Mouse (Mus musculus): Measurements from ENCODE around the gene Bag5.
"Not testable (repeated sequence)": the region's sequence is repeated elsewhere in the genome, so short reads cannot be mapped to it uniquely, and the experiment has no call there.

The Bag5 gene

GRCm38 (mm10) chr12:111736676-111737075, 23.6 kb upstream of the Bag5 start:
- in situ Hi-C loops (cut with MboI, MseI): not testable (repeated sequence)

DNA sequence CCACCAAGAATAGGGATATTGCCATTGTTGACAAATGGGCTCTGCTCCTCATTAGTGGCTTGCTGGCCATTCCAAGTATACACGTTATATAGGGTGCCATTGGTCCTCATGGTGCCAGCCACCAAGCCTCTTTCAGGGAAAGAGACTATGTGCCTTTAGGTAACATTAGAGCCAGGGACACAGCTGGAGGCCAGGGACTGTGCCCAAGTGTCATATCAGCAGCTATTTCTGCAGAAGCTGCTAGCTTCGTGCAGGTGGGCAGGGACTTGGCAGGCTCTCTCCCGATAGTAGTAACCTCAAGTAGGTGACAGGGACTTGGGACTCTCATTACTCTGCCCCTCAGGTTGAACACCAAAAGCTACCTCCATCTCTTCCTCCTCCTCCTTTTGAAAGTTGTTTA, 21.9 kb upstream of the Bag5 start:
- in situ Hi-C loops (cut with MboI, MseI): loop anchor here (5.0 kb wide), 1 partner anchor 68 kb away; no protein-coding TSS in a partner anchor

- in situ Hi-C loops (cut with MboI, MseI): loop anchor here (5.0 kb wide), 1 partner anchor 66 kb away; no protein-coding TSS in a partner anchor
Measured at GRCm38 (mm10) chr12:111732921-111733320, 19.9 kb upstream of the Bag5 start.

GRCm38 (mm10) chr12:111731822-111732807, 19.1 kb upstream of the Bag5 start:
- in situ Hi-C loops (cut with MboI, MseI): loop anchor here (5.0 kb wide), 1 partner anchor 65 kb away; no protein-coding TSS in a partner anchor

DNA sequence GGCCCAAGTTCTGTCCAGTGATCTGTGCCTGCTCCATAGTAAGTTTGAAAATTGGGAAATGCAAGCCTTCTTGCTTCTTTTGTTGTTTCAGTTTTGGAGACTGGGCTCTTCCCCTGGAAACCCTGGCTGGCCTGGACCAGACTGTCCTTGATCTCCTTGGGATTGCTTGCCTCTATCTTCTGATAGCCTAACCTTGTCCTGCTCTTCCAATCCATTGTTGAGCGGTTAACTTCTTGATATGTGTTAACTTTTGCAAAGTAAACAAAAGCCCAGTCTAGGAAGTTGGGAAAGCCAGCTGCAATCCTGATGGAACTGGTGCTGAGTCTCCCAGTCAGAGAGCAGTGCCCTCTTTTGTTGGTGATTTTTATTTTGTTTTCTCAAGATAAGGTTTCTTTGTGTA, 14.9 kb upstream of the Bag5 start:
- in situ Hi-C loops (cut with MboI, MseI): no loop called here

DNA sequence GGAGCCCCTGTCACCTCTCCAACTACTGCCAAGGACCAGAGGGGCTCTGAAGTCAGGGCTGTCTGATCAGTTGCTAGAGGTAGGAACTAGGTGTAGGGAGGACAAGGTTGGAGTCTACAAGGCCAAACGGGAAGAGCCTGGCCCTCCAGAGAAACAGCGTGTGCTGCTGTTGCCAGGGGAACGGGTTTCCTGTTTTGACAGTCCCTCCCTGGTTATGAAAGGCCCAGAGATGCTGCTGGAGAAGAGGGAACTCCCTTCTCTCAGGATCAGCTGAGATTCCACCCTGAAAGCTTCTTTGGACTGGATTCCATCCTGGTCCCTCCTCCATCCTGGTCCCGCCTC, 13.0 kb upstream of the Bag5 start:
- in situ Hi-C loops (cut with MboI, MseI): no loop called here

GRCm38 (mm10) chr12:111725338-111726121, 12.5 kb upstream of the Bag5 start:
- in situ Hi-C loops (cut with MboI, MseI): no loop called here

DNA sequence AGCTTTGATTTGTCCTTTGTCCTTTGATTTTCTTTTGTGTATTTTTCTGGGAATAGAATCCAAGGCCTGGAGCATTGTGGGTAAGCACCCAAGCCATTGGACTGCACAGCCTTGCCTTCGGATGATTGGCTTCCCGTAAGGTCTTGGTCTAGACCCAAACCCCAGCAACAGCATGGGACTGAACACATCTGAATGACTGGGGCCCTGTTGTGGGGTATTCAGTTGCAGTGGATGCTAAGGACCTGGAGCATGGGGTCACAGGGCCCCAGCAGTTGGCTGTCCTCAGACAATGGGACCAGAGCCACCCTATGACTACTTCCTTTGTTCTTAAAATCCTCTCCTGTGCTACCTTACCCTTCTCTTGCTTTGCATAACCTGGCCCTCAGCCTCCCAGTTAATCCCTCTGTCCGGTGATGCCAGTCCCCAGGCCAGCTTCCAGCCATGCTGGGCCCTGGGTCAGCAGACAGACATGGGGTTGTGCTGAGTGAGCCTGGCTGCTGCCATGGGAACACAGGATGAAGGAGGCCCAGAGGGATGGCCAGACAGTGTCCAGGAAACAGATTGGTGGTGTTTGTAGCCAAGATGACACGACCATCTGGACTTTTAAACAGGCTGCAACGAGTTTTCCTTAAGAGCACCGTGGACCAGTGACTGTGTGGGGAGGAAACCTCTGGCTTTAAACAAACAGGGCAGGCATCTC, 11.7 kb upstream of the Bag5 start:
- in situ Hi-C loops (cut with MboI, MseI): no loop called here

GRCm38 (mm10) chr12:111722654-111723053, 9.6 kb upstream of the Bag5 start:
- in situ Hi-C loops (cut with MboI, MseI): no loop called here

DNA sequence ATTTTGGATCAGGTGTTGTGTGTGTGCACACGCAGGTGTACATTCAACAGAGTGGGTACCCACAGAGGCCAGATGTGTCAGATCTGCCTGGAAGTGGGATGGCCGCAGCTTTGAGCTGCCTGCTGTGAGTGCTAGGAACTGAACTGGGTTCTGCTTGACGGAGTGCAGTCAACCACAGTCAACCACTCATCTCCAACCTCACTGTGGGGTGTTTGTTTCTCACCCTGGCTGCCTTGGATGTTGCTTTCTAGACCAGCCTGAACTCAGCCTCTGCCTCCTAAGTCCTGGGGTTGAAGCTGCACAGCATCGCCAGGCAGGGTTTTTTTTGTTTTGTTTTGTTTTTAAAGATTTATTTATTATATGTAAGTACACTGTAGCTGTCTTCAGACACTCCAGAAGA, 7.2 kb upstream of the Bag5 start:
- in situ Hi-C loops (cut with MboI, MseI): no loop called here

DNA sequence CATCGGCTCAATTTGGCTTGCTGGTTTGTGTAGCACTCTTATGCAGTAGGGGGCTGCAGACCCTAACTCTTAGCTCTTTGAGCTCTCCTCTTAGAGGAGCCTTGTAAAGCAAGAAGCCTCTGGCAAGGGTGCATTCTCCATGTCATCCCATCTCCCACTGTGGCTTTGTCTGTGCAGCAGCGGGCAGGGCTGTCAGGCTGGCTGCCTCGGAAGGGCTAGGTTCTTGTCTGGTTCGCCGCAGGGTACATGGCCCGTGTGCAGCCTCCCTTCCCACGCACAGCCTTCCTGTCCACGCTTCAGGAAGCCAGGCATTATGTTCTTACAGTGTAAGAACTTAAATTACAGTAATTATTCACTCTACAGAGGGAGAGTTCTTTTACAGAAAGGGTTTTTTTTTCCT, 5.6 kb upstream of the Bag5 start:
- in situ Hi-C loops (cut with MboI, MseI): no loop called here

- in situ Hi-C loops (cut with MboI, MseI): no loop called here
Measured at GRCm38 (mm10) chr12:111716505-111716904, 3.4 kb upstream of the Bag5 start.

GRCm38 (mm10) chr12:111713880-111714279, 823 bp upstream of the Bag5 start:
- in situ Hi-C loops (cut with MboI, MseI): not testable (repeated sequence)

GRCm38 (mm10) chr12:111712476-111712875, 581 bp downstream of the Bag5 start:
- in situ Hi-C loops (cut with MboI, MseI): no loop called here

GRCm38 (mm10) chr12:111710091-111710490, 3.0 kb downstream of the Bag5 start:
- in situ Hi-C loops (cut with MboI, MseI): no loop called here

GRCm38 (mm10) chr12:111708181-111708580, 4.9 kb downstream of the Bag5 start:
- in situ Hi-C loops (cut with MboI, MseI): no loop called here

GRCm38 (mm10) chr12:111705186-111705973, 7.7 kb downstream of the Bag5 start:
- in situ Hi-C loops (cut with MboI, MseI): no loop called here

- in situ Hi-C loops (cut with MboI, MseI): loop anchor here (5.0 kb wide), 1 partner anchor 37 kb away; no protein-coding TSS in a partner anchor
Measured at GRCm38 (mm10) chr12:111704609-111705008, 8.4 kb downstream of the Bag5 start.

GRCm38 (mm10) chr12:111703301-111703700, 9.8 kb downstream of the Bag5 start:
- in situ Hi-C loops (cut with MboI, MseI): loop anchor here (5.0 kb wide), 1 partner anchor 36 kb away; no protein-coding TSS in a partner anchor

- in situ Hi-C loops (cut with MboI, MseI): loop anchor here (5.0 kb wide), 1 partner anchor 34 kb away; no protein-coding TSS in a partner anchor
Measured at GRCm38 (mm10) chr12:111700920-111701458, 12.1 kb downstream of the Bag5 start.

All from T-helper 1 cell (primary cell).